Mouse (Mus musculus) forebrain, embryonic 11.5 days (tissue): Measurements from ENCODE around the gene Acot8. TPM values are rescaled to one million over a fixed set of nuclear protein-coding genes. Genes with fewer than 3 reads are reported as not detected.
"Not testable (repeated sequence)": the region's sequence is repeated elsewhere in the genome, so short reads cannot be mapped to it uniquely, and the experiment has no call there.

Source experiments
- ATAC-seq: fragments of 200-750 bp; cut with Nextera tagmentation; replicated peaks from 2 replicates; pipeline ENCODE4 v1.8.0; 2017; ENCODE audit warnings: moderate TSS enrichment; ENCODE audit not compliant: low FRiP score
- DNase-seq: peaks from one replicate; pipeline ENCODE4 v3.0.0-alpha.2; 2017; ENCODE audit warnings: low spot score
- H3K27ac ChIP-seq: fragments of 300-500 bp; sonication (generic); 2 replicates; pipeline ENCODE4 v1.5.1; 2014; ENCODE audit warnings: low read depth, low read length
- H3K27me3 ChIP-seq: fragments of 300-500 bp; sonication (generic); 2 replicates; pipeline ENCODE4 v1.6.1; 2014; ENCODE audit warnings: mild to moderate bottlenecking, low read length, mixed read lengths; ENCODE audit not compliant: control insufficient read depth, insufficient read depth
- H3K36me3 ChIP-seq: fragments of 300-500 bp; sonication (generic); 2 replicates; pipeline ENCODE4 v1.6.1; 2014; ENCODE audit warnings: mild to moderate bottlenecking, low read length, moderate library complexity, mixed read lengths; ENCODE audit not compliant: control insufficient read depth, insufficient read depth
- H3K4me1 ChIP-seq: fragments of 300-500 bp; sonication (generic); replicated peaks from 2 replicates; pipeline ENCODE4 v1.6.1; 2014; ENCODE audit warnings: low read length, mixed read lengths; ENCODE audit not compliant: control insufficient read depth, insufficient read depth
- H3K4me2 ChIP-seq: fragments of 300-500 bp; sonication (generic); 2 replicates; pipeline ENCODE4 v1.6.1; 2014; ENCODE audit warnings: low read depth, mild to moderate bottlenecking, low read length, moderate library complexity, mixed read lengths; ENCODE audit not compliant: severe bottlenecking
- H3K4me3 ChIP-seq: fragments of 300-500 bp; sonication (generic); 2 replicates; pipeline ENCODE4 v1.5.1; 2014; ENCODE audit warnings: low read depth, low read length
- H3K9ac ChIP-seq: fragments of 300-500 bp; sonication (generic); 2 replicates; pipeline ENCODE4 v1.6.1; 2014; ENCODE audit warnings: low read length
- H3K9me3 ChIP-seq: fragments of 300-500 bp; sonication (generic); 2 replicates; pipeline ENCODE4 v1.6.1; 2016; ENCODE audit warnings: low read length, mixed read lengths; ENCODE audit not compliant: control insufficient read depth
- WGBS: fragments of 180-500 bp; shearing (Covaris S2); extraction: QIAGEN DNeasy Blood & Tissue Kit; methylation state at CpG from one replicate; pipeline ENCODE4 v1.1.7; 2014; 5-methylcytosine and 5-hydroxymethylcytosine counted together
- polyA plus RNA-seq: library from polyadenylated mRNA; unstranded; fragments of >200 nt; fragmentation: Nextera tagmentation; extraction: Ambion mirVana; gene quantifications from 2 replicates; pipeline ENCODE4 v1.2.1, GENCODE M21; 2014

Acot8 gene
- polyA plus RNA-seq, 1 experiment from 2014 or later: 14.1 TPM

DNA sequence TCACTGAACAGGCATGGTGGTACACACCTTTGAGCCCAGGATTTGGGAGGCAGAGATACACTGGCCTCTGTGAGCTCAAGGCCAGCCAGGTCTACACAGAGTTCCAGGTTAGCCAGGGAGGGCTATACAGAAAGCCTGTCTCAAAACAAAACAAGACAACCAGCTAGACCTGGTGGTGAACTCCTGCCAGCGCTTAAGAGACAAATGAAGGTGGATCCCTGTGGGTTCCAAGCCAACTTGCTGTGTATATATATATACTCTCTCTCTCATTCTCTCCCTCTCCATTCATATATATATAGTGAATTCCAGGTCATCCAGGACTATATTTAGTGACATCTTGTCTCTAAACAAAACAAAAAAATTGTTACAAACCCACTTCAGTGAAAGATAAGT lies 765 bp downstream of the Acot8 start:
- Histone ChIP-seq H3K36me3 (no peaks in the 10 kb centered on the region; the same call in 1 of the 2 replicates), H3K4me3 (peak overlapping the region; percentile 80), H3K4me1 (peaks cover 5% of the 10 kb centered on the region; the same call in 1 of the 2 replicates), H3K9ac (peak overlapping the region; percentile 76), H3K27ac (no peak overlapping the region), H3K9me3 (no peaks in the 10 kb centered on the region), H3K27me3 (no peaks in the 10 kb centered on the region), H3K4me2 (peak overlapping the region; percentile 60)
- DNase-seq: no peak
- WGBS: 64% methylated on average over 1 of the region's 1 CpGs
- ATAC-seq: no peak

DNA sequence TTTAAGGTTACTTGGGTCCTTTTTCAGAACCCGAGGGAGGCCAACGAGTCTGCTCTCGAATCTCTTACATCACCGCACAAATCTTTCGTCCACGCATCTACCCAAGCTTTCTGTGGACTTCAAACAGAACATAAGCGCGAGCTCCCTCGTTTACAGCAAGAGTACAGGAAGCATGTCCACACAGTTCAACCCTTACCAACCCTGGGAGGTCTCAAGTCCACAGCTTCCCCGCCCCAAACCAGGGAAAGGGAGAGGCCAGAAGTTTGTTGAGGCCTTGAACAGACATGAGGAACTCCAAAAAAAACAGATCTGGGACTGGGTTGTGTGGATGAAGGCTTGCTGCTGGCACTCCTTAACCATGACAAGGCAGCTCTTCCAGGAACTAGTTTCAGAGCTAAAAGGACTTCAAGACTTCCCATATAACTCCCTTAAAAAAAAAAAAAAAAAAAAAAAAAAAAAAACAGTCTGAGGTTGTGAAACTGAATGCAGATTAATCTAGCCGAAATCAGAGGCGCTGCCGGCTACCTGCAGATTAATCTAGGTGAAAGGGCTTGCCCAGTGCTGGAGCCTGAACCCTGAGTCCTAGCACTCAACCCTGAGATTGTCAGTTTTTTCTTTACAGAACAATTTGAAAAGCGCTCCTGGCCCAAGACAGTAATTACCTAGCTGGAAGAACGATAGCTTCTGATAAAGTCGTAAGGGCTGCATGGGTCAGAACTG lies 1.3 kb downstream of the Acot8 start:
- Histone ChIP-seq H3K4me3 (peak overlapping the region; percentile 80; the same call in 1 of the 2 replicates), H3K9ac (peak overlapping the region; percentile 76), H3K36me3 (no peaks in the 10 kb centered on the region; the same call in 1 of the 2 replicates), H3K4me2 (peak overlapping the region; percentile 60), H3K27ac (no peak overlapping the region), H3K4me1 (peaks cover 5% of the 10 kb centered on the region; the same call in 1 of the 2 replicates), H3K27me3 (no peaks in the 10 kb centered on the region), H3K9me3 (no peaks in the 10 kb centered on the region)
- DNase-seq (no peak), ATAC-seq (no peak)
- WGBS: 92% methylated on average over 16 of the region's 16 CpGs

DNA sequence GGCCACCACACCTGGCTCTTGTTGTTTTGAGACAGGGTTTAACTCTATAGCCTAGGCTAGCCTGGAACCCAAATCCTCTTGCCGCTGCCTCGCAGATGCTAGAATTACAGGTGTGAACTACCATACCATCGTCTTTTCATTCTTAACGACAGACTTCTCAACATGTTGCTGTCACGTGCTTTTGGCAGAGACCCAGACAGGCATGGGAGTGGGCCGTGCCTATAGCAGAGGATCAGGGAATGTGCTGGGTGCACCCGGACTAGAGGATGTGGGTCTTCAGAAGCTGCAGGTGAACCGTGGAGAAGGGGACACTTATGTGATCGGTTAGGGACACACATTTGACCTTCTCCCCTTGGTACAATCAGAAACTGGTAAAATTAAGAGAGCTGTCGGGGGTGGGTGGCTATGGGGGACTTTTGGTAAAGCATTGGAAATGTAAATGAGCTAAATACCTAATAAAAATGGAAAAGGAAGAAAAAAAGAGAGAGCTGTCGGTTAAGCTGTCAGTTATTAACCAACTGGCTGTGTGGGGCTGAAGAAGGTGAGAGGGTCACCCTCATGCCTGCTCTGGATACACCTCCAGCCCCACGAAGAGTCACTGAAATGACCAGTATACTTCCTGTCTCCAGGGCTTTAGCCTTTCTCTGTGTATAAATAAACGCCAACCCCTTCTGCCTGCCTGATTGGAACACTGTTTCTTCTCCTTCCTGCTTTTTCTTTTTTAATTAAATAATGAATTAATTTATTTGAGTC lies 4.3 kb downstream of the Acot8 start:
- no peaks in the 10 kb centered on the region for H3K9me3 ChIP-seq
- DNase-seq (no peak), ATAC-seq (no peak)
- no peak overlapping the region for H3K27ac ChIP-seq
- H3K4me3 ChIP-seq: no peak overlapping the region
- H3K4me2 ChIP-seq: no peak overlapping the region
- peaks cover 5% of the 10 kb centered on the region; the same call in 1 of the 2 replicates for H3K4me1 ChIP-seq
- H3K36me3 ChIP-seq: no peaks in the 10 kb centered on the region; the same call in 1 of the 2 replicates
- no peaks in the 10 kb centered on the region for H3K27me3 ChIP-seq
- no peak overlapping the region for H3K9ac ChIP-seq
- 90% methylated on average over 13 of the region's 13 CpGs for WGBS

DNA sequence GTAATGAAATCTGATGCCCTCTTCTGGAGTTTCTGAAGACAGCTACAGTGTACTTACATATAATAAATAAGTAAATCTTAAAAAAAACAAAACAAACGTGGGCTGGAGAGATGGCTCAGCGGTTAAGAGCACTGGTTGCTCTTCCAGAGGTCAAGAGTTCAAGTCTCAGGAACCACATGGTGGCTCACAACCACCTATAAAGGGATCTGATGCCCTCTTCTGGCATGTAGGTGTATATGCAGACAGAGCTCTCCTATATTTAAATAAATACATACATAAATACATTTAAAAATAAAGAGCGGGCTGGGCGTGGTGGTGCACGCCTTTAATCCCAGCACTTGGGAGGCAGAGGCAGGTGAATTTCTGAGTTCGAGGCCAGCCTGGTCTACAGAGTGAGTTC lies 6.1 kb downstream of the Acot8 start:
- not testable (repeated sequence) for H3K27ac ChIP-seq, H3K4me3 ChIP-seq, H3K9me3 ChIP-seq, ATAC-seq, H3K4me2 ChIP-seq, H3K27me3 ChIP-seq, H3K36me3 ChIP-seq, H3K9ac ChIP-seq, H3K4me1 ChIP-seq, DNase-seq
- WGBS: 85% methylated on average over 6 of the region's 6 CpGs

DNA sequence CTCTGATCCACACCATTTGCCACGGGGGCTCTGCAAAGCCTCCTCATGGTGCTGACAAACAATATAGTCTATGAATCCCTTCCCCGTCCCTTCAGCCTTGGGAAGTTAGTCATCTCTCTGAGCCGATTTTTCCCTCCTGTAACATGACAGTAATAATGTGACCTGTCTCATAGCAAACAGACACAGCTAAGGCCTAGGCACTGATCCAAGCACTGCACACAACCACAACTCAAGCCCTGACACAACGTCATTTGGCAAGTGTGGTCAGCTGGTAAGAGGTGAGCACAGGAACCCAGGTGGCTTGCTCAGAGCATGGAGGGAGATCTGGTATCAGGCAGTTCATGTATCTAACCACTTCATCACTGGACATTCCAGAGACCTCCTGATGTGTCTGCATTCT lies 8.8 kb downstream of the Acot8 start:
- Histone ChIP-seq H3K9ac (no peak overlapping the region), H3K4me2 (no peak overlapping the region), H3K27ac (no peak overlapping the region), H3K4me1 (no peaks in the 10 kb centered on the region), H3K4me3 (no peak overlapping the region), H3K27me3 (no peaks in the 10 kb centered on the region), H3K36me3 (peaks cover 4% of the 10 kb centered on the region; the same call in 1 of the 2 replicates), H3K9me3 (no peaks in the 10 kb centered on the region)
- ATAC-seq (no peak), DNase-seq (no peak)
- 90% methylated on average over 4 of the region's 4 CpGs for WGBS

DNA sequence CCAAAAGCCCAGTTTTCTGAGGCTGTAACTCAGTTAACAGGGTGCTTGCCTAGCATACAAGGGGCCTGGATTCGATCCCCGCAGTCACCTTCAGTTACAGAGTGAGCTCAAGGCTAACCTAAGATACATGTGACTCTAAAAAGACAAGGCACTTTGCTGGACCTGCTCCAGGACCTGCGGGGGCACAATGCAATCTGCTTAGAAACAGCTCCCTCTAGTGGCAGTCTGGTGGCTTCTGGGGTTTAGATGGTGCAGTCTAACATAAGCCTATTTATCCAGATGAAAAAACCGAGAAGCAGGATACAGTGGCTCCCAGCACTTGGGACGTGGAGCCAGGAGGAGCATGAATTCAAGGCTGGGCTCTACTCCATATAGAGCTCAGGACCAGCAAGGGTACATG lies 10.4 kb downstream of the Acot8 start:
- WGBS: 35% methylated on average over 5 of the region's 5 CpGs
- Histone ChIP-seq H3K4me1 (no peaks in the 10 kb centered on the region), H3K4me2 (no peak overlapping the region), H3K36me3 (peaks cover 4% of the 10 kb centered on the region; the same call in 1 of the 2 replicates), H3K27me3 (no peaks in the 10 kb centered on the region), H3K9ac (no peak overlapping the region), H3K4me3 (no peak overlapping the region), H3K27ac (no peak overlapping the region), H3K9me3 (no peaks in the 10 kb centered on the region)
- peak; percentile 86 for DNase-seq
- ATAC-seq: peak; percentile 24; the same call in 1 of the 2 replicates

DNA sequence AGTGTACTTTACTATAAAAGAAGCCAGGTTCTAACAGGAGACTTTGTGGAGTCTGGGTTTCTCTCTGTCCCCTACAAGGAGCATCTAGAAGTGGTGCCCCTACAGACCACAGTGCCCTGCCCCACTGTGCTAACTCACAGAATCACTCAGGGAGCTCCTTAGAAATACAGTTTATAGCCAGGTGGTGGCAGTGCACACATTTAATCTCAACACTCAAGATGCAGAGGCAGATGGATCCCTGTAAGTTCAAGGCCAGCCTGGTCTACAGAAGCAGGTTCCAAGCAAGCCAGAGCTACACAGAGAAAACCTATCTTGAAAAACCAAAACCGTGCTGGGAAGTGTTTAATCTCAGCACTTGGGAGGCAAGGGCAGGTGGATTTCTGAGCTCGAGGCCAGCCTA lies 10.9 kb downstream of the Acot8 start:
- no peak overlapping the region for H3K4me2 ChIP-seq
- WGBS: 88% methylated on average over 2 of the region's 2 CpGs
- peaks cover 4% of the 10 kb centered on the region; the same call in 1 of the 2 replicates for H3K36me3 ChIP-seq
- no peak overlapping the region for H3K4me3 ChIP-seq
- H3K4me1 ChIP-seq: no peaks in the 10 kb centered on the region
- no peak for ATAC-seq
- H3K9ac ChIP-seq: no peak overlapping the region
- no peak for DNase-seq
- H3K9me3 ChIP-seq: no peaks in the 10 kb centered on the region
- H3K27ac ChIP-seq: no peak overlapping the region
- H3K27me3 ChIP-seq: no peaks in the 10 kb centered on the region

DNA sequence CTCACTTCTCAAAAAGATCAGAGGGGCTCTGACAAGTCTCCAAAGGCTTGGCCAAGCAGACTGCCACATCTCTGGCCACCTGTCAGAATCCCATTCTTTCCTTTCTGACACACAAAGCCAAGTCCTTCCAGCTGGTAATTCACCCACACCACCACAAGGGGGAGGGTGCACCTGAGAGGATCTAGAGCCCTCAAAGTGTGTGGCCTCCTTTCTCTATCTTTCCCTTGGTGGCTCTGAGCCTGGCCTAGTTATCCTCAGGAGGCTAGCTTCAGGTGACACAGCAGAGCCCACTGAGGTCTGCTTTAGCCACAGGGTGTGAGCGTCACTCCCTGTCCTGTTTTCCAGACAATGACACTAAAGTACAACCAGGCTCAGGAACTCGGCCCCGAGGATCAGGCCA lies 11.4 kb downstream of the Acot8 start:
- Histone ChIP-seq H3K27me3 (no peaks in the 10 kb centered on the region), H3K9me3 (no peaks in the 10 kb centered on the region), H3K4me3 (no peak overlapping the region), H3K27ac (no peak overlapping the region), H3K9ac (no peak overlapping the region), H3K4me2 (no peak overlapping the region), H3K36me3 (peaks cover 4% of the 10 kb centered on the region; the same call in 1 of the 2 replicates), H3K4me1 (no peaks in the 10 kb centered on the region)
- WGBS: 87% methylated on average over 3 of the region's 3 CpGs
- 0 out of 2 replicates have a peak, but pooled peaks have one; percentile 26 for ATAC-seq
- peak; percentile 81 for DNase-seq
